Mouse (Mus musculus) myocyte (in vitro differentiated cells): ENCODE results near the gene Plod2.

Experiments used
- CEBPB ChIP-seq: IDR thresholded peaks from 2 replicates; pipeline ENCODE4 v1.6.1; 2011; ENCODE audit warnings: mild to moderate bottlenecking, moderate library complexity; ENCODE audit not compliant: poor library complexity, insufficient read depth, severe bottlenecking
- POLR2A ChIP-seq: IDR thresholded peaks from one replicate; pipeline ENCODE4 v1.6.1; 2011; ENCODE audit warnings: low read depth, mild to moderate bottlenecking, control low read depth, moderate library complexity; ENCODE audit not compliant: insufficient read length

GRCm38 (mm10) chr9:92568798-92569197 is 26.8 kb downstream of the Plod2 start:
- TF ChIP-seq POLR2A, result no peak
- TF ChIP-seq CEBPB, result peak; percentile 73
